Mouse (Mus musculus) liver, embryonic 14.5 days (tissue): Measurements from ENCODE around the gene Ipo7. TPM values are rescaled to one million over a fixed set of nuclear protein-coding genes. Genes with fewer than 3 reads are reported as not detected.
"Not testable (repeated sequence)": the region's sequence is repeated elsewhere in the genome, so short reads cannot be mapped to it uniquely, and the experiment has no call there.

Source experiments
- ATAC-seq: fragments of 200-750 bp; cut with Nextera tagmentation; 2 replicates; pipeline ENCODE4 v1.8.0; 2017; ENCODE audit warnings: moderate number of reproducible peaks, mild to moderate bottlenecking, moderate library complexity; ENCODE audit not compliant: insufficient read depth
- DNase-seq, 3 experiments: peaks; one replicate each; pipeline ENCODE4 v3.0.0-alpha.2; 2012 to 2013; ENCODE audit warnings: low read depth in 3 of 3, low spot score in 3 of 3
- H3K27ac ChIP-seq: fragments of 300-500 bp; sonication (generic); 2 replicates; pipeline ENCODE4 v1.5.1; 2014; ENCODE audit warnings: moderate library complexity, mild to moderate bottlenecking, control low read depth, inconsistent platforms
- H3K27me3 ChIP-seq: fragments of 300-500 bp; sonication (generic); 2 replicates; pipeline ENCODE4 v1.6.1; 2014; ENCODE audit warnings: mild to moderate bottlenecking, low read length, moderate library complexity; ENCODE audit not compliant: control insufficient read depth, insufficient read depth
- H3K36me3 ChIP-seq: fragments of 300-500 bp; sonication (generic); replicated peaks from 2 replicates; pipeline ENCODE4 v1.6.1; 2014; ENCODE audit warnings: low read depth; ENCODE audit not compliant: control insufficient read depth, insufficient read depth
- H3K4me1 ChIP-seq, 2 experiments: fragments of 200-500 bp in 1 of 2; fragments of 300-500 bp in 1 of 2; sonication (generic) in 1 of 2; replicated peaks; 2 replicates each; pipeline ENCODE4 v1.6.1; 2012 to 2014; ENCODE audit warnings: antibody characterized with exemption in 1 of 2, inconsistent platforms in 1 of 2, low read length in 1 of 2; ENCODE audit not compliant: control insufficient read depth in 2 of 2, insufficient read depth in 2 of 2
- H3K4me2 ChIP-seq: fragments of 300-500 bp; sonication (generic); 2 replicates; pipeline ENCODE4 v1.6.1; 2014; ENCODE audit warnings: low read depth, mild to moderate bottlenecking, control low read depth, moderate library complexity
- H3K4me3 ChIP-seq, 2 experiments: fragments of 200-500 bp in 1 of 2; fragments of 300-500 bp in 1 of 2; sonication (generic) in 1 of 2; 2 replicates each; pipeline ENCODE4 v1.5.1; 2012 to 2014; ENCODE audit warnings: low read depth in 2 of 2, low read length in 2 of 2, mild to moderate bottlenecking in 2 of 2, control low read depth in 1 of 2, inconsistent platforms in 1 of 2, moderate library complexity in 1 of 2; ENCODE audit not compliant: insufficient read depth in 1 of 2
- H3K9ac ChIP-seq: fragments of 300-500 bp; sonication (generic); replicated peaks from 2 replicates; pipeline ENCODE4 v1.6.1; 2014; ENCODE audit warnings: mild to moderate bottlenecking, control low read depth, moderate library complexity
- H3K9me3 ChIP-seq: fragments of 300-500 bp; sonication (generic); 2 replicates; pipeline ENCODE4 v1.6.1; 2016; ENCODE audit warnings: low read length, mixed read lengths; ENCODE audit not compliant: control insufficient read depth
- CTCF ChIP-seq: IDR thresholded peaks from 2 replicates; pipeline ENCODE4 v1.5.1; 2016; ENCODE audit warnings: antibody characterized with exemption, low read depth, control low read depth
- EP300 ChIP-seq: IDR thresholded peaks from 2 replicates; pipeline ENCODE4 v1.6.1; 2016; ENCODE audit warnings: antibody characterized with exemption, low read depth
- WGBS: fragments of 180-500 bp; shearing (Covaris S2); extraction: QIAGEN DNeasy Blood & Tissue Kit; methylation state at CpG from one replicate; pipeline ENCODE4 v1.1.7; 2014; ENCODE audit not compliant: insufficient replicate concordance; 5-methylcytosine and 5-hydroxymethylcytosine counted together
- polyA plus RNA-seq, 2 experiments: library from polyadenylated mRNA; depleted of rRNA in 1 of 2; stranded (reverse) in 1 of 2; unstranded in 1 of 2; fragments of >200 nt; fragmentation: Nextera tagmentation in 1 of 2; extraction: Ambion mirVana in 1 of 2; gene quantifications; 2 replicates each; pipeline versions ENCODE4 v1.2.1 to v1.2.3; 2012 to 2014

Gene Ipo7
- polyA plus RNA-seq, 2 experiments: 9.1 to 22.2 TPM

DNA sequence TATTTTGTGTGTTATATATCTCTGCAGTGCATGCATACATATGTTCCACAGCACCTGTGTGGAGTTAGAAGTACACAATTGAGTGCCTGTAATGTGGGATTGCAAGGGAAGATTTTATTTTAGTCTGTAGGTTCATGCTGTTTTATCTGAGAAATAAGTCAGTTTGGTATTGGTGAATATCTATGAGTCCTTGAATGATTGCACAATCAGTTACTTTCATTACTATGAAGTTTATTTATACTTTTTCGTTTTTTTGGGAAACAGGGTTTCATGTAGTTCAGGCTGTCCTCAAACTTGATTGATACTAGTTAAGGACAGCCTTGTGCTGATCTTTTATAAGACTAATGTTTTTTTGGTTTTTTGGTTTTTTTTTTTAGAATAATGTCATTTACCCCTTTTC, 5.5 kb downstream of the Ipo7 start:
- Histone ChIP-seq H3K27ac (no peak overlapping the region), H3K9ac (no peak overlapping the region), H3K4me2 (no peak overlapping the region), H3K9me3 (no peaks in the 10 kb centered on the region), H3K27me3 (no peaks in the 10 kb centered on the region), H3K4me1 (peaks cover 5 to 8% of the 10 kb centered on the region in 2 experiments), H3K36me3 (peaks cover 2% of the 10 kb centered on the region), H3K4me3 (no peak overlapping the region)
- TF ChIP-seq CTCF: no peak
- no peak for TF ChIP-seq EP300
- ATAC-seq (no peak), DNase-seq (no peak)
- WGBS: 67% methylated on average over 1 of the region's 1 CpGs

DNA sequence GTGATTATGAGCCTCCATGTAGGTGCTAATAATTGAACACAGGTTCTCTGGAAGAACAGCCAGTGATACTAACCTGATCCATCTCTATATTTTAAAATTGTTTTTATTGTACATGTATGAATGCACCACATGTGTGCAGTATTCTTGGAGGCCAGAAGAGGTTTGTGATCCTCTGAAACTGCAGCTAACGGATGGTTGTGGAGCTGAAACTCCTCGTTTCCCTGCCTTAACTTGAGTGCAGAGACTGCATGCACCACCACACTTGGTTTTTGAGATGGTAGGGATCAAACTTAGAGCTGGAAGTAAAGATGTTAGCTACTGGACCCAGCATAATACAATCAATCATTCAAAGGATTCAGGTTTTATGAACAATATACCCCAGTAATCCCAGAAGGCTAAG, 8.5 kb downstream of the Ipo7 start:
- Histone ChIP-seq H3K27ac (no peak overlapping the region), H3K36me3 (peaks cover 18% of the 10 kb centered on the region), H3K4me2 (no peak overlapping the region), H3K4me1 (peaks cover 2% of the 10 kb centered on the region in 2 experiments; a peak in 2 of 4 replicates), H3K9ac (no peak overlapping the region), H3K27me3 (no peaks in the 10 kb centered on the region), H3K4me3 (no peak overlapping the region), H3K9me3 (no peaks in the 10 kb centered on the region)
- TF ChIP-seq CTCF: no peak
- TF ChIP-seq EP300: no peak
- ATAC-seq (no peak), DNase-seq (no peak)
- WGBS: 73% methylated on average over 2 of the region's 2 CpGs

DNA sequence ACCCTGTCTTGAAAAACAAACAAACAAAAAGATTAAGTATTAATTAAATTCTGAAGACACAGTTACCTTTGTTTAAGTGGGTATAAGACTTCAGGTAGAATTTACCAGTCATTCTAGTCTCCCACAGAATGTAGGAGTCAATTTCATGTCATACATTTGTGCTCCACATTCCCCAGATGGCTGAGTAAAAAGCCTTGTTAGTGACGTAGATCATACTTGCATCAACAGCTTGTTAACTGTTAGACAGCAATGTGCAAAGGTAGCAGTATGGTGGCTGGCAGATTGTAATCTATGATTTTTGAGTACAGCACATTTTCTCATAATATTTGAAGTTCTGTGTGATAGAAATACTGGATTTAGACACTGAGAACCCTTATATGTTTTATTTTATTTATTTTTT, 10.8 kb downstream of the Ipo7 start:
- no peak for ATAC-seq
- Histone ChIP-seq H3K27ac (no peak overlapping the region), H3K4me2 (no peak overlapping the region), H3K36me3 (peaks cover 36% of the 10 kb centered on the region), H3K9ac (no peak overlapping the region), H3K9me3 (no peaks in the 10 kb centered on the region), H3K27me3 (no peaks in the 10 kb centered on the region), H3K4me3 (no peak overlapping the region), H3K4me1 (0 out of 4 replicates have a peak, but pooled peaks cover 0 to 2% of the 10 kb centered on the region in 2 experiments)
- TF ChIP-seq EP300 (no peak), CTCF (no peak)
- no peak for DNase-seq
- 85% methylated on average over 1 of the region's 1 CpGs for WGBS

DNA sequence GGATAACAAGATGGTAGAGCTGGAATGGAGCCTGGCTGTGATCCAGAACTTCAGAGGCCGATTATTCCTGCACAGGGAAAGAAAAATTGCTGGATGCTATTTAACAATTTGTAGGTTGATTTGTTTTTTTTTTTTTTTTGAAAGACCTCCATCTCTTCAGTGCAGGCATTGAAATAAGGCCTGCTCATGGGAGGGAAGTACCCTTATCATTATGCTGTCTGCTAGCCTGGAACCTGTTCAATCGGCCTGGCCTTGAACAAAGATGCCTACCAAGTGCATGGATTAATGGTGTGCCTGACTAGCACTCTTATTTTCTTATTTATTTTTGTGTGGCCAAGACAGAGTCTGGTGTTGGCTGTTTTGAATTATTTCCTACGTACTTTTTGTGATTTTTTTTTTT, 12.3 kb downstream of the Ipo7 start:
- Histone ChIP-seq H3K9ac (no peak overlapping the region), H3K27me3 (no peaks in the 10 kb centered on the region), H3K36me3 (peaks cover 44% of the 10 kb centered on the region), H3K4me1 (no peaks in the 10 kb centered on the region), H3K4me3 (no peak overlapping the region), H3K4me2 (no peak overlapping the region), H3K27ac (no peak overlapping the region), H3K9me3 (no peaks in the 10 kb centered on the region)
- WGBS: 73% methylated on average over 3 of the region's 3 CpGs
- TF ChIP-seq EP300 (no peak), CTCF (no peak)
- ATAC-seq: no peak
- no peak for DNase-seq

DNA sequence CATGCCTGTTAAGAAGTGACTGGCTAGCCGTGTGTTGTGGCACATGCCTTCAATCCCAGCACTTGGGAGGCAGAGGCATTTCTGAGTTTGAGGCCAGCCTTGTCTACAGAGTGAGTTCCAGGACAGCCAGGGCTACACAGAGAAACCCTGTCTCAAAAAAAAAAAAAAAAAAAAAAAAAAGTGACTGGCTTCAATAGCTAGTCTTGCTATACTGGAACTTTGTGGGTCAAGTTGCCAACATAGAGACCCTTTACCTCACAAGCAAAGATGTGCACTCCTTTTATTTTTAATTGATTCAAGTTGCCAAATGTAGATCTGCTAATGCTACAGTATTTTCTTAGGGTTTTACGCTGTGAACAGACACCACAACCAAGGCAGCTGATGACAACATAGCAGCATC, 39.6 kb downstream of the Ipo7 start:
- not testable (repeated sequence) for H3K9ac ChIP-seq, H3K27ac ChIP-seq, DNase-seq, H3K4me3 ChIP-seq, H3K27me3 ChIP-seq, H3K4me1 ChIP-seq, H3K9me3 ChIP-seq, ATAC-seq, H3K4me2 ChIP-seq
- WGBS: 92% methylated on average over 2 of the region's 2 CpGs
- peaks cover 30% of the 10 kb centered on the region for H3K36me3 ChIP-seq
